Mouse (Mus musculus): ENCODE data around the gene Peli2.

Gene Peli2

GRCm38 (mm10) chr14:48295410-48295809 is 174.8 kb downstream of the Peli2 start:
- DNase-seq = no peak

DNA sequence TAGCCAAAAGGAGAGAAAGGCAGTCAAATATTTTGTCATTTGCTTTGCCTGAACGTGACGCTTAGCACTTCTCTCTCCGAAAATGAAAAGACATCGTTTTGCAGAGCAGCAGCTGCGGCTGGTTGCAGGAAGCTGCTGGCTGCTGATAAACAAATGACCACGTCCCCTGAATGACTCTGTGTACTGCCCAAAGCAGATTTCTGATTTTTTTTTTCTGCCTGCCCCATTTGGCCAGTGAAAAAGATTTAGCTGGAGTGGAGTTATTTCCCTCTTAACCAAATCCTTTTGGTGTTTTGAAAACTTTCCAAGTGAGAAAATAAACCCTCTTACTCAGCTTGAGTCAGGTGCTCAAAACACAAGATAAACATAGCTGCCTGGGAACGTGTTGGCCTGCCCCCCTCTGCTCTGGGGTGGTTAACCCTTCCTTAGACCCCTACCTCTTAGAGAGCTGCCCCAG is 175.2 kb downstream of the Peli2 start:
- no peak for DNase-seq

DNA sequence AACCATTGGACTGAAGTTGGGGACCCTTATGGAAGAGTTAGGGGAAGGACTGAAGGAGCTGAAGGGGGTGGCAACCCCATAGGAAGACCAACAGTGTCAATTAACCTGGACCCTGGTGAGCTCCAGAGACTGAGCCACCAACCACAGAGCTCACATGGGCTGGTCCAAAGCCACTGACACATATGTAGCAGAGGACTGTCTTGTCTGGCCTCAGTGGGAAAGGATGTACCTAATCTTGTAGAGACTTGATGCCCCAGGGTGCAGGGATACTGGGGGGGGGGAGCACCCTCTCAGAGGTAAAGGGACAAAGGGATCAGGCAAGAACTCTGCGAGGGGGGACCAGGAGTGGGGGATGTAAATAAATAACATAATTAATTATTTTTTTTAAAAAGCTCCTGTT is 176.2 kb downstream of the Peli2 start:
- DNase-seq = no peak

- no peak for DNase-seq
These were observed 182.0 kb downstream of the Peli2 start for GRCm38 (mm10) chr14:48302471-48303186.

- DNase-seq = no peak
These were observed 182.6 kb downstream of the Peli2 start for GRCm38 (mm10) chr14:48303235-48303634.

GRCm38 (mm10) chr14:48303841-48304240 is 183.2 kb downstream of the Peli2 start:
- peak in 1 of 2 experiments; percentile 8 for DNase-seq

- no peak for DNase-seq
These were observed 192.6 kb downstream of the Peli2 start for GRCm38 (mm10) chr14:48313234-48313633.

GRCm38 (mm10) chr14:48316396-48316795 is 195.8 kb downstream of the Peli2 start:
- no peak for DNase-seq

GRCm38 (mm10) chr14:48323771-48324459 is 203.3 kb downstream of the Peli2 start:
- no peak for DNase-seq

DNA sequence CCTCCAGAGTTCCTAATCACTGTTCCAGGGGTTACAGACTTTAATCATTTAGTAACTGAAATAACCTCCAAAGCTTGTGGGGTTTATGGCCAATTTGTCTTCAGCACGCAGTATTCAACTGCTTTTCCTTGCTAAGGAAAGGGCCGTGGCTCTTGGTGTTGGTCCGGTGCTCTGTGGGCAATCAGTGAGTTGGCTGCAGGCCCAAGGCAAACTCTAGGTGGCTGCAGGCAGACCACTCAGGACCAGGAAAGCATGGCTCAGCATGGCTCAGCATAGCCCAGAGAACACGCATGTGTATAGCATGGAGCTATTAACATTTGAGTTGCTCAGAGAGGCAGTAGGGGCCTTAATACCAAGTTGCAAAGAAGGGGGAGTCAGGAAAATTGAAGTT is 203.8 kb downstream of the Peli2 start:
- no peak for DNase-seq

DNA sequence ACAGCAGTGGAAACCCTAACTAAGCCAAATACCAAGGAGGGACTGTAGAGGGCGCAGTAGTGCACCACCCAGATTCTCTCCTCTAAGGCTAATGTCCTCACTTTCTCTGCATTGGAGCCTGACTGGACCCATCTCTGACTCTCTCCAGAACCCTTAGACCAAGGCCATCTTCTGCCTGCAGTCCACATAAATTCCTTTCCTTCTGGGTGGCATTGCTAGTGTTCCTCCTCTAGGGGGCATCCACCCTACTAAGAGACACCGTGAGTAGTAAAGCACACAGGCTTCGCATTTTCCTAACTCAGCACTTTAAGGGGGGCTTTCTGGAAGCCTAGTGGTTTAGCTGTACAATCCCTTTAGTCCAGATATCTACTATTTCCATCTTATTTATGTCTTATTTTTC is 207.1 kb downstream of the Peli2 start:
- no peak for DNase-seq

GRCm38 (mm10) chr14:48329716-48330365 is 209.2 kb downstream of the Peli2 start:
- no peak for DNase-seq
